Mouse (Mus musculus) lung, embryonic 14.5 days (tissue): ENCODE results near the gene Dlg5. TPM values are rescaled to one million over a fixed set of nuclear protein-coding genes. Genes with fewer than 3 reads are reported as not detected.

Experiments
- ATAC-seq: fragments of 200-750 bp; cut with Nextera tagmentation; 2 replicates; pipeline ENCODE4 v1.8.0; 2017; ENCODE audit warnings: mild to moderate bottlenecking, moderate TSS enrichment, moderate library complexity; ENCODE audit not compliant: insufficient read depth
- DNase-seq: peaks from one replicate; pipeline ENCODE4 v3.0.0-alpha.2; 2015
- H3K27ac ChIP-seq: fragments of 300-500 bp; sonication (generic); 2 replicates; pipeline ENCODE4 v1.5.1; 2014; ENCODE audit warnings: low read depth, mild to moderate bottlenecking, moderate library complexity
- H3K27me3 ChIP-seq: fragments of 300-500 bp; sonication (generic); 2 replicates; pipeline ENCODE4 v1.6.1; 2014; ENCODE audit warnings: low read length, control low read depth; ENCODE audit not compliant: insufficient read depth
- H3K36me3 ChIP-seq: fragments of 300-500 bp; sonication (generic); 2 replicates; pipeline ENCODE4 v1.6.1; 2014; ENCODE audit warnings: control low read depth; ENCODE audit not compliant: insufficient read depth
- H3K4me1 ChIP-seq: fragments of 300-500 bp; sonication (generic); 2 replicates; pipeline ENCODE4 v1.6.1; 2014; ENCODE audit warnings: antibody characterized with exemption, control low read depth; ENCODE audit not compliant: insufficient read depth
- H3K4me2 ChIP-seq: fragments of 300-500 bp; sonication (generic); 2 replicates; pipeline ENCODE4 v1.6.1; 2014; ENCODE audit warnings: mild to moderate bottlenecking
- H3K4me3 ChIP-seq: fragments of 300-500 bp; sonication (generic); 2 replicates; pipeline ENCODE4 v1.5.1; 2014; ENCODE audit warnings: low read depth, low read length
- H3K9ac ChIP-seq: fragments of 300-500 bp; sonication (generic); 2 replicates; pipeline ENCODE4 v1.6.1; 2014
- H3K9me3 ChIP-seq: fragments of 300-500 bp; sonication (generic); 2 replicates; pipeline ENCODE4 v1.6.1; 2016; ENCODE audit warnings: low read depth, low read length, control low read depth
- CTCF ChIP-seq: IDR thresholded peaks from 2 replicates; pipeline ENCODE4 v1.5.1; 2016; ENCODE audit warnings: antibody characterized with exemption, low read depth
- WGBS: fragments of 180-500 bp; shearing (Covaris S2); extraction: QIAGEN DNeasy Blood & Tissue Kit; methylation state at CpG from one replicate; pipeline ENCODE4 v1.1.7; 2014; 5-methylcytosine and 5-hydroxymethylcytosine counted together
- polyA plus RNA-seq: library from polyadenylated mRNA; unstranded; fragments of >200 nt; fragmentation: Nextera tagmentation; extraction: Ambion mirVana; gene quantifications from 2 replicates; pipeline ENCODE4 v1.2.1, GENCODE M21; 2014

Gene Dlg5
- polyA plus RNA-seq, 1 experiment from 2014 or later, result 28.9 TPM

DNA sequence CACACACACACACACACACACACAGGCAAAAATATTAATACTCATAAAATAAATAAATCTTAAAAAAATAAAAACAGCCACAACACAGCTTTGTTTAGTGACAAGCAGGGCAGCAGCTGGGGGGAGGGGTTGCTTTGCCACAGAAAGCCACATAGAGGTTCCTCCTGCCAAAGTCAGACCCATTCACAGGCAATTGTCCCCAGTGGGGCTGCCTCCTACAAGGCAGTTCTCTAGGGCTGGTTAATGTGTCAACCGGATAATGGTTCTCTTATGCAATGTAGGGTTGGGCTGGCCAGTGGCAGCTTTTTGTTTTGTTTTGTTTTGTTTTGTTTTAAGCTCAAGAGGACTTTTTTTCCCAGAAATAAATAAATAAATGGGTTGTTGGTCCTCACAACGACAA is 11.3 kb downstream of the Dlg5 start:
- no peak overlapping the region for H3K4me2 ChIP-seq
- no peaks in the 10 kb centered on the region for H3K27me3 ChIP-seq
- DNase-seq (no peak), ATAC-seq (no peak)
- 59% methylated on average over 2 of the region's 2 CpGs for WGBS
- no peaks in the 10 kb centered on the region; the same call in 1 of the 2 replicates for H3K4me1 ChIP-seq
- no peak overlapping the region for H3K9ac ChIP-seq
- H3K27ac ChIP-seq, result no peak overlapping the region
- peaks cover 5% of the 10 kb centered on the region; the same call in 1 of the 2 replicates for H3K36me3 ChIP-seq
- no peaks in the 10 kb centered on the region for H3K9me3 ChIP-seq
- no peak for TF ChIP-seq CTCF
- no peak overlapping the region for H3K4me3 ChIP-seq

DNA sequence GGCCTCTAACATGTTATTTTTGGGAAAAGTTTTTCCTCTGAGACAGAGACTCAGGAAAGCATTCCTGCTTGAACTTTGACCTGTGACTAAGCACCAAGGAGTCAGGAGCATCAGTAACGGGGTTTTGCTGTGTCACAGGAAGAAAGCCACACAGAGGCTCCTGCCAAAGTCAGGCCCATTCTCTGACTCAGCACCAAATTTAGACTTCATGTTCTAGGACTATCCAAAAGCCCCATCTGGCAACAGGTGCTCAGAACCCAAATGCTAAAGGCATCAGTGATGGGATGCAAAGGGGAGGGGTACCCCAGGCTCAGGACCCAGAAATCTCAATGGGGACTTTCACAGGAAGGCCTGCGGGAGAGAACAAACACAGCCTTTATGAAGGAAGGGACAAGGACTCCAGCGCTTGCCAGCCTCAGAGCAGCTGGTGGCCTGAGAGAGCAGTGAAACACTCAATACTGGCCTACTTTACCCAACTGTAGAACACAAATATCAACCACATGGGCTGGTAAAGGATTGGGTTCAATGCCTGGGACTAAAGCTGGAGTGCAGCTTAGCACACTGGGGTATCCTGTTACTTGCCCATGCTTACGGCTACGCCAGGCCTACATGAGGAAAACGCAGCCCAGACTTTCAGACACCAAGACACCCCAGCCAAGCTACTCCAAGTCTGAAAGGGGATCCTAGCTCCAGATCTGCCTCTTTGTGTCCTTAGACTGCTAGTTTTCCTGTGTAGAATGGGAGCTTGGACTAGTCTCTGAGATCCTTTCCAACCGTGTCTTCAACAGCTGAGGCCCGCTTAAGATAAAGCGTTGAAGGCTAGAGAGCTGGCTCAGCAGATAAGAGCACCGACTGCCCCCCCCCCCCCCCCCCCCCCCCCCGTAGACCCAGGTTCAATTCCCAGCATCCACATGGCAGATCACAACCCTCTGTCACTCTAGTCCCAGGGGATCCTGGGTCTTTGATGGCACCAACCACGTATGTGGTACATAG is 12.8 kb downstream of the Dlg5 start:
- H3K9ac ChIP-seq, result no peak overlapping the region
- DNase-seq (no peak), ATAC-seq (no peak)
- TF ChIP-seq CTCF, result no peak
- WGBS, result 53% methylated on average over 11 of the region's 12 CpGs
- no peak overlapping the region for H3K4me3 ChIP-seq
- H3K36me3 ChIP-seq, result 0 out of 2 replicates have a peak, but pooled peaks cover 3% of the 10 kb centered on the region
- no peaks in the 10 kb centered on the region for H3K9me3 ChIP-seq
- no peak overlapping the region for H3K27ac ChIP-seq
- no peaks in the 10 kb centered on the region; the same call in 1 of the 2 replicates for H3K4me1 ChIP-seq
- no peaks in the 10 kb centered on the region for H3K27me3 ChIP-seq
- no peak overlapping the region for H3K4me2 ChIP-seq

DNA sequence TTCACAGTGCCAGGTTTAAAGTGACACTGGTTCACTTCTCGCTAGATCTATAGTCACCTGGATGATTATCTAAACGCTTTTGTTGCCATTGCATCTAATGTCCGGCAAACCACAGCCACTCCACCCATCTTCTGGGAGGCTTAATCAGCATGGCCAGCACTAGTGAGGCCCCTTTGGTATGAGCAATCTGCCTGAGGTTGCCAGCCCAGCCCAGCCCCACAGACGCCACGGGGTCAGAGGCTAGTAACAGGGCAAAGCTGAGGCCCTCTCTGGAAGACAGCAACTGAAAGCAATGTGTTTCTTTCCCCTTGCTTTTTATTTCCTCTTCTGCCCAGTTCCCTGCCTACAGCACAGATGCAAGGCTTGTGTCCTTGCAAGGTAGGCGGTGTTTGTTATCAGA is 17.2 kb downstream of the Dlg5 start:
- ATAC-seq (no peak), DNase-seq (no peak)
- H3K27me3 ChIP-seq, result no peaks in the 10 kb centered on the region
- TF ChIP-seq CTCF, result no peak
- no peaks in the 10 kb centered on the region for H3K4me1 ChIP-seq
- no peaks in the 10 kb centered on the region for H3K9me3 ChIP-seq
- no peaks in the 10 kb centered on the region for H3K36me3 ChIP-seq
- WGBS, result 66% methylated on average over 6 of the region's 6 CpGs
- H3K27ac ChIP-seq, result no peak overlapping the region
- H3K4me2 ChIP-seq, result no peak overlapping the region
- H3K9ac ChIP-seq, result no peak overlapping the region
- no peak overlapping the region for H3K4me3 ChIP-seq

DNA sequence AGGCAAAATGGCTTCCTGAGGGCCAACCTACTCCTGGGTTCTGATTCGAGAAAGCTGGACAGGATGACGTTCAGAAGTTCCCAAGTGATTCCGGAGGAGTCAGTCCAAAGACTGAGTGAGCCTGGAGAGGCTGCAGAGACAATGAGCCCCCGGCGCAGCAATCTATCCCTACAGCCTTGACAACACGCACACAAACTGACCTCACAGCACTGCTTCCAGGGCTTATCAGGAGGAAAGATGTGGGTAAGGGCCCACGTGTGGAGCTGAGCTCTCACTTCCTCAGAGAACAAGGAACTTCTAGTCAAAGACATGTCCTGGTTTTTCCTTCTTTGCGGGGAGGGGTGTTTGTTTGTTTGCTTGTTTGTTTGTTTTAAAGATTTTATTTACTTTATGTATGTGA is 18.7 kb downstream of the Dlg5 start:
- H3K27ac ChIP-seq, result no peak overlapping the region
- H3K4me3 ChIP-seq, result no peak overlapping the region
- H3K9ac ChIP-seq, result no peak overlapping the region
- H3K4me1 ChIP-seq, result no peaks in the 10 kb centered on the region
- no peaks in the 10 kb centered on the region for H3K36me3 ChIP-seq
- no peak for DNase-seq
- no peaks in the 10 kb centered on the region for H3K27me3 ChIP-seq
- ATAC-seq, result no peak
- no peak overlapping the region for H3K4me2 ChIP-seq
- H3K9me3 ChIP-seq, result no peaks in the 10 kb centered on the region
- WGBS, result 76% methylated on average over 8 of the region's 8 CpGs
- TF ChIP-seq CTCF, result no peak

DNA sequence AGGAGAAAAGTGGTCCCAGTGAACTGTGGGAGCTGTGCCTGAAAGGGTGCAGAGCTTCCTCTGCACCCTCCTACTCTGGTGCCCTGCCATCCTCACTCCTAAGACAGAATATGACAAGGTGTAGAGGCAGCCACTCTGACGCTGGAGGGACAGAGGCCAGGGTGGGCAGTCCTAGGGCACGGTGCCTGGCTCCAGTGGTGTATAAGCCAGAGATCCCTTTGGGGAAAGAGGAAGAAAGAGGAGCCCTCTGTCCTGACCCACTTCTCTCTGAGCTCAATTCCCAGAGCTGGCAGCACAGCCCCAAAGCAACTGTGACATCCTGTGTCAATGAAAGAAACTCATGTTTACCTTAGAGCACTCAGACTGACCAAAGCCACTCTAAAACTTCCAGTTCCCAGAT is 19.4 kb downstream of the Dlg5 start:
- DNase-seq, result no peak
- no peak for ATAC-seq
- Histone ChIP-seq H3K4me2 (no peak overlapping the region), H3K4me3 (no peak overlapping the region), H3K9me3 (no peaks in the 10 kb centered on the region), H3K27ac (no peak overlapping the region), H3K36me3 (no peaks in the 10 kb centered on the region), H3K27me3 (no peaks in the 10 kb centered on the region), H3K9ac (no peak overlapping the region), H3K4me1 (no peaks in the 10 kb centered on the region)
- TF ChIP-seq CTCF, result no peak
- WGBS, result 78% methylated on average over 2 of the region's 2 CpGs

DNA sequence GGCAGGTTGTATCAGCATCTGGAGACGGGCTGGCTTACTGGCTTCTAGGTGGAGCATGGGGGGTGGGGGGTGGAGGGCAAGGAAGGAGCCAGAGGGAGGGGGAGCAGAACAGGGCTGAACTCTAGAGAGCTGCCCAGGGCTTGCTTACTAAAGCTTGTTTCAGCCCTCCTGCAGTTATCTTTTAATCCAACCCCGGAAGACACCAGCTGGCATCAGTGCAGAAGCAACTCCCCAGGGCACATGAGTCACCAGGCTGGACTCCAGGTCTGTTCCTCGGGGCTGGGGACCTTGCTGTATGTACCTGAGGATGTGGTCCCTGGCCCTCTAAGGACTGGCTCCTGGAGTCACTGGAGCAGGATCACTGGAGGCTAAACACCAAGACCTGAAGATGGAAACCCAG is 23.0 kb downstream of the Dlg5 start:
- Histone ChIP-seq H3K9ac (no peak overlapping the region), H3K36me3 (no peaks in the 10 kb centered on the region), H3K9me3 (no peaks in the 10 kb centered on the region), H3K4me3 (no peak overlapping the region), H3K27ac (no peak overlapping the region), H3K4me1 (no peaks in the 10 kb centered on the region), H3K27me3 (no peaks in the 10 kb centered on the region), H3K4me2 (no peak overlapping the region)
- TF ChIP-seq CTCF, result no peak
- ATAC-seq (no peak), DNase-seq (no peak)
- WGBS, result 37% methylated on average over 3 of the region's 3 CpGs

DNA sequence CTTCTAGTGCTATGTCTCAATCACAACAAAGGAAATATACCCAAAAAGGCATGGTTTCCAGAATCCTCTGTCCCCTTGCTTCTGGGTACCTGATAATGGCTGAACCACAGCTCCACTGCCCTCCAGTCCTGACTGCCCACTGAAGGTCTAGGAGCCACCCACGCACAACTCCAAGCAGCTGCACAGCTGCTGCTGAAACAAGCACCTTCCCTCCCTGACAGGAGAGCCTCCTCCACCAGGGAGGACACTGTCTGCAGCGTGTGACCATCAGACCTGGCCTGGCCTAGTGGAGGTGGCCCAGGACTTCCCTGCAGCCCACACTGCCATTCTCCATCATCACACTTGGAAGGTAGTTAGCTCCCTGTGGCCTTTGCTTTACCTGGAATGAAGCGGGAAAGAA is 23.4 kb downstream of the Dlg5 start:
- DNase-seq (no peak), ATAC-seq (no peak)
- no peak for TF ChIP-seq CTCF
- Histone ChIP-seq H3K4me3 (no peak overlapping the region), H3K9ac (no peak overlapping the region), H3K27me3 (no peaks in the 10 kb centered on the region), H3K36me3 (no peaks in the 10 kb centered on the region), H3K9me3 (no peaks in the 10 kb centered on the region), H3K4me1 (peaks cover under 1% of the 10 kb centered on the region; the same call in 1 of the 2 replicates), H3K27ac (no peak overlapping the region), H3K4me2 (no peak overlapping the region)
- WGBS, result 77% methylated on average over 3 of the region's 3 CpGs
